Mouse (Mus musculus): ENCODE results near the gene Bsnd. TPM values are rescaled to one million over a fixed set of nuclear protein-coding genes. Genes with fewer than 3 reads are reported as not detected.

Bsnd gene
- polyA plus RNA-seq, 1 experiment from 2014 or later, result not detected

DNA sequence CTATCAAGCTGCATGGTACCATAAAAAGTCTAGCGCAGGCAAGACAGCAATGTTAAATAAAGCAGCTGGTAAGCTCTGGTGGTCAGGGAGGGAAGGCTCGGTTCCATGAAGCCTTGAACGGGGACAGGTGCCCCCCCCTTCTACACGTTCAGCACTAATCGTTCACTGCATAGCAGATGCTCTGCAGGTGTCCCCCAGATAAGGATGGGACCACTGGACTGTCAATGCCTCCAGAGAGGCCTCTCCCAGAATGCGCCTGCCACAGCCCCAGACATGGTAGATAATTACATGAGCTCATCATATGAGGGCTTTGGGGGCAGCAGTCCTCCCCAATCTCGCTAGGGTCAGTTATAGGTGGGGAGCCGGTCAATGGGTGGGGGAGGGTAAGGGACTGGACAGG is 42.8 kb downstream of the Bsnd start:
- Histone ChIP-seq H3K27ac (ENCODE audit: low read depth, low read length) (no peak overlapping the region), H3K9ac (ENCODE audit: low read depth, low read length) (no peak overlapping the region), H3K27me3 (ENCODE audit: control insufficient read depth, insufficient read depth, low read length) (no peaks in the 10 kb centered on the region), H3K4me1 (ENCODE audit: control insufficient read depth, insufficient read depth, low read length) (peaks cover 6% of the 10 kb centered on the region), H3K36me3 (ENCODE audit: control insufficient read depth, insufficient read depth, low read length) (no peaks in the 10 kb centered on the region; the same call in 1 of the 2 replicates), H3K4me3 (ENCODE audit: low read depth, low read length) (no peak overlapping the region), H3K4me2 (no peak overlapping the region), H3K9me3 (replicated peaks; ENCODE audit: control insufficient read depth, low read length) (no peaks in the 10 kb centered on the region)
- ATAC-seq (replicated peaks; ENCODE audit: insufficient number of reproducible peaks, low FRiP score, low TSS enrichment), result no peak; the same call in 1 of the 2 replicates
- 65% methylated on average over 8 of the region's 8 CpGs for WGBS (ENCODE audit: insufficient replicate concordance)

DNA sequence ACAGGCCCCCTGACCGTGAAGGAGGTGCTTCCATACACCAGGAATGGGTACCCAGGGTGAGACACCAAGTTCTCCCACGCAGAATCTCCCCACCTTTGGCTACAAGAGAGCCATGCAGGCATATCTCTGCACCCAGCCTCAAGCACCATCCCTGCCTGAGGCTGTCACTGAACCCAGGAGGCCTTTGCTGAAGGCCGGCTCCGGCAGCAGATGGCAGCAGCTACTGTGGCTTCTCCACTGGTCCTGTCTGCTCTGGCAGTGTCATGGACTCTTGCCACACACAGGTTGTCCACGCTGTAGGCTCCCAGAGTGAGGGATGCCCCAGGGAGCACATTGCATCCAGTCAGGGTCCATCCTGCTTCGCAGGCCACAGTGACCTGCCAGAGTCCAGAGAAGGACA is 48.9 kb downstream of the Bsnd start:
- Histone ChIP-seq H3K4me3 (ENCODE audit: low read depth, low read length) (no peak overlapping the region), H3K36me3 (ENCODE audit: control insufficient read depth, insufficient read depth, low read length) (peaks cover under 1% of the 10 kb centered on the region; the same call in 1 of the 2 replicates), H3K4me1 (ENCODE audit: control insufficient read depth, insufficient read depth, low read length) (no peaks in the 10 kb centered on the region), H3K27ac (ENCODE audit: low read depth, low read length) (no peak overlapping the region), H3K9ac (ENCODE audit: low read depth, low read length) (no peak overlapping the region), H3K9me3 (replicated peaks; ENCODE audit: control insufficient read depth, low read length) (no peaks in the 10 kb centered on the region), H3K4me2 (no peak overlapping the region), H3K27me3 (ENCODE audit: control insufficient read depth, insufficient read depth, low read length) (no peaks in the 10 kb centered on the region)
- ATAC-seq (replicated peaks; ENCODE audit: insufficient number of reproducible peaks, low FRiP score, low TSS enrichment), result no peak
- 81% methylated on average over 6 of the region's 6 CpGs for WGBS (ENCODE audit: insufficient replicate concordance)

DNA sequence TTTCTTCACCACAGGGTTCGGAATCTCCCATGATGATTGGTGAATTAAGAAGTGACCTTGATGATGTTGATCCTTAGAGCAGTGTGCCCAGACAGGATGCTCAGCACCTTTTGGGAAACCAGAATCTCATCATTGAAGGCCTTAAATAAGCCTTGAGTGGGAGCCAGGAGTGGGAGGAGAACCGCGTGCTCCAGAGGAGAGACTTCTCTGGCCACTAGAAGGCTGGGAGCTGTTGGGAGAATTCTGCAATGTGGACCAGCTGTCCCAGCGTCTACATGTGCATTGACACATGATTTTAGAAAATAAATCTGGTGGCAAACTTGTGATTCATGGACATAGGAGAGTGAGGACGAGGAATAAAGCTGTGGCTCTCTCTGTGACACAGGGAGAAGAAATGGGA is 53.3 kb downstream of the Bsnd start:
- WGBS (ENCODE audit: insufficient replicate concordance), result 91% methylated on average over 5 of the region's 5 CpGs
- no peak for ATAC-seq (replicated peaks; ENCODE audit: insufficient number of reproducible peaks, low FRiP score, low TSS enrichment)

DNA sequence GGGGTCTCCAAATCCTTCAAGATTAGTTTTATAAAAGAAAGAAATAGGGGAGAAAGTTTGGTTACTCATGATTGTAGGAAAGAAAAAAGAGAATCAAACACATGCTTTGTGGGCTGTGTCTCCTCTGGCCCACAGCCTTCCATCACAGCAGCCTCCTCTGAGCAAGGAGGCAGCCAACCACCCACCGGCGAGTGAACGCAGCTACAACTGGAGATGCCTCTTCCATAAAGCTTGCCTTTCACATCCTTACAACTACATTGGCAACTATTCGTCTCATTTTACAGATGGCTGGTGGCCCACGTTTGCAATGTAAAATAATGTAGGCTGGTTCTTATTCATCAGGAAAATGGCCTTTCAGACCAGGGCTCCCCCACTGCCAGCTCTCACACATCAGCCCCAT is 54.9 kb downstream of the Bsnd start:
- H3K36me3 ChIP-seq (ENCODE audit: control insufficient read depth, insufficient read depth, low read length), result peaks cover 24% of the 10 kb centered on the region
- WGBS (ENCODE audit: insufficient replicate concordance), result 96% methylated on average over 5 of the region's 5 CpGs
- no peak for ATAC-seq (replicated peaks; ENCODE audit: insufficient number of reproducible peaks, low FRiP score, low TSS enrichment)

More for the DNA sequence above, 53.3 kb downstream of the Bsnd start:
- no peak overlapping the region for H3K27ac ChIP-seq (ENCODE audit: low read depth, low read length)
- H3K9ac ChIP-seq (ENCODE audit: low read depth, low read length), result no peak overlapping the region; the same call in 1 of the 2 replicates
- H3K4me1 ChIP-seq (ENCODE audit: control insufficient read depth, insufficient read depth, low read length), result no peaks in the 10 kb centered on the region
- no peaks in the 10 kb centered on the region for H3K9me3 ChIP-seq (replicated peaks; ENCODE audit: control insufficient read depth, low read length)
- no peak overlapping the region for H3K4me3 ChIP-seq (ENCODE audit: low read depth, low read length)
- H3K27me3 ChIP-seq (ENCODE audit: control insufficient read depth, insufficient read depth, low read length), result no peaks in the 10 kb centered on the region
- no peak overlapping the region for H3K4me2 ChIP-seq
- H3K36me3 ChIP-seq (ENCODE audit: control insufficient read depth, insufficient read depth, low read length), result peaks cover 24% of the 10 kb centered on the region

DNA sequence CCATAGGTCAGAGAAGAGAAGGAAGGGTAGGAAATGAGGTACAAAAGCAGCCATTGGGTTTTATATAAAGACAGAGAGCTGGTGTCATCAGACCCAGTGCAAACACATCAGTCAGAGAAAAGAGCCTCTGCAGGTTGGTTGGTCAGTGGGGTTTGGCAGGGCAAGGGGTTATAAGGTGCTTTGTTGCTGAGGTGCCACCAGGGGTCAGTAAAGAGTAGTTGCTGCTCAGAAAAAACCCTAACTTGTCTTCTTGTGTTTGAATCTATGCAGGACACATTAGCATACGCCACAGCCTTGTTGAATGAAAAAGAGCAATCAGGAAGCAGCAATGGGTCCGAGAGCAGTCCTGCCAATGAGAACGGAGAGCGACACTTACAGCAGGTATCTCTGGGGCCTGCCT is 55.6 kb downstream of the Bsnd start:
- H3K4me3 ChIP-seq (ENCODE audit: low read depth, low read length), result no peak overlapping the region
- H3K9ac ChIP-seq (ENCODE audit: low read depth, low read length), result no peak overlapping the region
- ATAC-seq (replicated peaks; ENCODE audit: insufficient number of reproducible peaks, low FRiP score, low TSS enrichment), result no peak
- 60% methylated on average over 4 of the region's 4 CpGs for WGBS (ENCODE audit: insufficient replicate concordance)
- no peaks in the 10 kb centered on the region for H3K9me3 ChIP-seq (replicated peaks; ENCODE audit: control insufficient read depth, low read length)
- H3K27ac ChIP-seq (ENCODE audit: low read depth, low read length), result no peak overlapping the region
- H3K36me3 ChIP-seq (ENCODE audit: control insufficient read depth, insufficient read depth, low read length), result peaks cover 27% of the 10 kb centered on the region
- H3K4me2 ChIP-seq, result no peak overlapping the region
- no peaks in the 10 kb centered on the region for H3K27me3 ChIP-seq (ENCODE audit: control insufficient read depth, insufficient read depth, low read length)
- H3K4me1 ChIP-seq (ENCODE audit: control insufficient read depth, insufficient read depth, low read length), result no peaks in the 10 kb centered on the region

More for the DNA sequence above, 54.9 kb downstream of the Bsnd start:
- no peaks in the 10 kb centered on the region for H3K9me3 ChIP-seq (replicated peaks; ENCODE audit: control insufficient read depth, low read length)
- H3K9ac ChIP-seq (ENCODE audit: low read depth, low read length), result no peak overlapping the region
- H3K4me3 ChIP-seq (ENCODE audit: low read depth, low read length), result no peak overlapping the region
- H3K27ac ChIP-seq (ENCODE audit: low read depth, low read length), result no peak overlapping the region
- H3K4me1 ChIP-seq (ENCODE audit: control insufficient read depth, insufficient read depth, low read length), result no peaks in the 10 kb centered on the region
- no peaks in the 10 kb centered on the region for H3K27me3 ChIP-seq (ENCODE audit: control insufficient read depth, insufficient read depth, low read length)
- H3K4me2 ChIP-seq, result no peak overlapping the region

GRCm38 (mm10) chr4:106435426-106435825 is 56.7 kb downstream of the Bsnd start:
- no peaks in the 10 kb centered on the region for H3K4me1 ChIP-seq (ENCODE audit: control insufficient read depth, insufficient read depth, low read length)
- 84% methylated on average over 2 of the region's 2 CpGs for WGBS (ENCODE audit: insufficient replicate concordance)
- H3K9ac ChIP-seq (ENCODE audit: low read depth, low read length), result no peak overlapping the region
- no peaks in the 10 kb centered on the region for H3K27me3 ChIP-seq (ENCODE audit: control insufficient read depth, insufficient read depth, low read length)
- H3K36me3 ChIP-seq (ENCODE audit: control insufficient read depth, insufficient read depth, low read length), result peaks cover 36% of the 10 kb centered on the region
- no peak for ATAC-seq (replicated peaks; ENCODE audit: insufficient number of reproducible peaks, low FRiP score, low TSS enrichment)
- no peak overlapping the region for H3K4me2 ChIP-seq
- H3K27ac ChIP-seq (ENCODE audit: low read depth, low read length), result no peak overlapping the region
- no peak overlapping the region for H3K4me3 ChIP-seq (ENCODE audit: low read depth, low read length)
- no peaks in the 10 kb centered on the region for H3K9me3 ChIP-seq (replicated peaks; ENCODE audit: control insufficient read depth, low read length)

Other genes starting within 250 kb of the Bsnd start
- gene Usp24, start 176.1 kb downstream of the Bsnd start, polyA plus RNA-seq (2014; fragmentation: Nextera tagmentation; extraction: Ambion mirVana), result 8.2 and 10.7 TPM in 2 replicates
- gene Pcsk9, start 28.0 kb downstream of the Bsnd start, polyA plus RNA-seq (2014; fragmentation: Nextera tagmentation; extraction: Ambion mirVana), result 0.35 and 0.92 TPM in 2 replicates
- 16.1 and 22.1 TPM in 2 replicates for gene Dhcr24, start 68.8 kb upstream of the Bsnd start, polyA plus RNA-seq (2014; fragmentation: Nextera tagmentation; extraction: Ambion mirVana)
- 0.34 and 1.3 TPM in 2 replicates for gene Lexm, start 125.0 kb upstream of the Bsnd start, polyA plus RNA-seq (2014; fragmentation: Nextera tagmentation; extraction: Ambion mirVana)
- gene Ttc22, start 130.1 kb upstream of the Bsnd start, polyA plus RNA-seq (2014; fragmentation: Nextera tagmentation; extraction: Ambion mirVana), result 0.43 and 0.66 TPM in 2 replicates
- 11.3 and 12.2 TPM in 2 replicates for gene Pars2, start 158.8 kb upstream of the Bsnd start, polyA plus RNA-seq (2014; fragmentation: Nextera tagmentation; extraction: Ambion mirVana)
- 54.2 and 62.5 TPM in 2 replicates for gene Ttc4, start 186.7 kb upstream of the Bsnd start, polyA plus RNA-seq (2014; fragmentation: Nextera tagmentation; extraction: Ambion mirVana)
- 0.17 and 0.38 TPM in 2 replicates for gene Mroh7, start 238.6 kb upstream of the Bsnd start, polyA plus RNA-seq (2014; fragmentation: Nextera tagmentation; extraction: Ambion mirVana)
- 0.11 TPM in 1 of 2 replicates, not detected in the other for gene Fam151a, start 241.6 kb upstream of the Bsnd start, polyA plus RNA-seq (2014; fragmentation: Nextera tagmentation; extraction: Ambion mirVana)